Mouse (Mus musculus) midbrain, embryonic 11.5 days (tissue): ENCODE data around the gene Rtl10. TPM values are rescaled to one million over a fixed set of nuclear protein-coding genes. Genes with fewer than 3 reads are reported as not detected.
A peak's percentile ranks its signal among the peaks of the same experiment; 100 is the strongest.

ENCODE experiments used
- ATAC-seq: fragments of 200-750 bp; cut with Nextera tagmentation; 2 replicates; pipeline ENCODE4 v1.8.0; 2017; ENCODE audit warnings: moderate TSS enrichment, moderate library complexity; ENCODE audit not compliant: low FRiP score
- DNase-seq: peaks from one replicate; pipeline ENCODE4 v3.0.0; 2015; ENCODE audit warnings: low spot score; ENCODE audit errors: missing footprints
- H3K27ac ChIP-seq: fragments of 300-500 bp; sonication (generic); 2 replicates; pipeline ENCODE4 v1.5.1; 2014; ENCODE audit warnings: low read depth, low read length
- H3K27me3 ChIP-seq: fragments of 300-500 bp; sonication (generic); 2 replicates; pipeline ENCODE4 v1.6.1; 2014; ENCODE audit warnings: mild to moderate bottlenecking, low read length, moderate library complexity, mixed read lengths; ENCODE audit not compliant: control insufficient read depth, insufficient read depth
- H3K36me3 ChIP-seq: fragments of 300-500 bp; sonication (generic); 2 replicates; pipeline ENCODE4 v1.6.1; 2014; ENCODE audit warnings: mild to moderate bottlenecking, low read length, moderate library complexity, mixed read lengths; ENCODE audit not compliant: control insufficient read depth, insufficient read depth
- H3K4me1 ChIP-seq: fragments of 300-500 bp; sonication (generic); 2 replicates; pipeline ENCODE4 v1.6.1; 2014; ENCODE audit warnings: low read length; ENCODE audit not compliant: control insufficient read depth, insufficient read depth
- H3K4me2 ChIP-seq: fragments of 300-500 bp; sonication (generic); 2 replicates; pipeline ENCODE4 v1.6.1; 2014; ENCODE audit warnings: mild to moderate bottlenecking, moderate library complexity
- H3K4me3 ChIP-seq: fragments of 300-500 bp; sonication (generic); 2 replicates; pipeline ENCODE4 v1.5.1; 2014; ENCODE audit warnings: low read depth, low read length
- H3K9ac ChIP-seq: fragments of 300-500 bp; sonication (generic); 2 replicates; pipeline ENCODE4 v1.6.1; 2014; ENCODE audit warnings: low read length
- H3K9me3 ChIP-seq: fragments of 300-500 bp; sonication (generic); 2 replicates; pipeline ENCODE4 v1.6.1; 2016; ENCODE audit warnings: low read length; ENCODE audit not compliant: control insufficient read depth
- WGBS: fragments of 180-500 bp; shearing (Covaris S2); extraction: QIAGEN DNeasy Blood & Tissue Kit; methylation state at CpG from one replicate; pipeline ENCODE4 v1.1.7; 2014; 5-methylcytosine and 5-hydroxymethylcytosine counted together
- polyA plus RNA-seq: library from polyadenylated mRNA; unstranded; fragments of >200 nt; fragmentation: Nextera tagmentation; extraction: Ambion mirVana; gene quantifications from 2 replicates; pipeline ENCODE4 v1.2.1, GENCODE M21; 2014

Rtl10 gene
- polyA plus RNA-seq, 1 experiment from 2014 or later, result 2.0 TPM

GRCm38 (mm10) chr16:18460826-18461225 lies 37.9 kb upstream of the Rtl10 start:
- no peaks in the 10 kb centered on the region for H3K27me3 ChIP-seq

GRCm38 (mm10) chr16:18462031-18462430 lies 36.7 kb upstream of the Rtl10 start:
- Histone ChIP-seq H3K9me3 (no peaks in the 10 kb centered on the region), H3K4me1 (peaks cover 17% of the 10 kb centered on the region), H3K4me3 (no peak overlapping the region), H3K9ac (no peak overlapping the region), H3K36me3 (no peaks in the 10 kb centered on the region), H3K27ac (no peak overlapping the region), H3K4me2 (no peak overlapping the region), H3K27me3 (no peaks in the 10 kb centered on the region)
- ATAC-seq (no peak), DNase-seq (peak; percentile 81)
- WGBS, result 53% methylated on average over 9 of the region's 9 CpGs

More at GRCm38 (mm10) chr16:18460826-18461225, 37.9 kb upstream of the Rtl10 start:
- no peak overlapping the region for H3K4me3 ChIP-seq
- H3K27ac ChIP-seq, result no peak overlapping the region
- ATAC-seq (no peak), DNase-seq (no peak)
- no peaks in the 10 kb centered on the region for H3K9me3 ChIP-seq
- no peak overlapping the region for H3K9ac ChIP-seq
- H3K4me1 ChIP-seq, result peaks cover 17% of the 10 kb centered on the region
- no peak overlapping the region for H3K4me2 ChIP-seq
- 92% methylated on average over 3 of the region's 3 CpGs for WGBS
- no peaks in the 10 kb centered on the region for H3K36me3 ChIP-seq

GRCm38 (mm10) chr16:18462598-18462997 lies 36.1 kb upstream of the Rtl10 start:
- DNase-seq, result peak; percentile 41
- Histone ChIP-seq H3K4me2 (no peak overlapping the region), H3K4me1 (peaks cover 17% of the 10 kb centered on the region), H3K4me3 (no peak overlapping the region), H3K9ac (no peak overlapping the region), H3K27me3 (no peaks in the 10 kb centered on the region), H3K9me3 (no peaks in the 10 kb centered on the region), H3K36me3 (no peaks in the 10 kb centered on the region), H3K27ac (no peak overlapping the region)
- ATAC-seq, result no peak
- 60% methylated on average over 8 of the region's 8 CpGs for WGBS

- WGBS, result 72% methylated on average over 3 of the region's 3 CpGs
- peak; percentile 54 for DNase-seq
- Histone ChIP-seq H3K9ac (no peak overlapping the region), H3K4me2 (no peak overlapping the region), H3K4me1 (peaks cover 11% of the 10 kb centered on the region), H3K36me3 (peaks cover 2% of the 10 kb centered on the region; the same call in 1 of the 2 replicates), H3K9me3 (no peaks in the 10 kb centered on the region), H3K4me3 (no peak overlapping the region), H3K27me3 (no peaks in the 10 kb centered on the region), H3K27ac (no peak overlapping the region)
- ATAC-seq, result no peak
Measured at GRCm38 (mm10) chr16:18464271-18464670, 34.4 kb upstream of the Rtl10 start.

DNA sequence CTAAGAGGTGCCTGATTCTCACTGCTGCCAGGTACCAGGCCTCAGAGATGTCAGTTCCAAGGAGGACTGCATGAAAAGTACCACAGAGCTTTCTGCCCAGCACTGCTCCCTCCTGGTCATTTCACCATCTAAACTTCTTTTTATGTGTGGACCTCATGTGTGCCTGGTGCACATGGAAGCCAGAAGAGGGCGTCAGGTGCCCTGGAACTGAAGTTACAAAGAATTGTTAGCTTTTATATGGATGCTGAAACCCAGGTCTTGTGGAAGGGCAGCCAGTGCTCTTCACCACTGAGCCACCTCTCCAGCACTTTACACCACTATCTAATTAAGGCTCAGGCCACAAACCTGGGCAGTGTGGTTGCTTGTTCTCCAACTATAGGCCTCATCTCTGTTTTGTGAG lies 27.9 kb upstream of the Rtl10 start:
- DNase-seq (peak; percentile 61), ATAC-seq (no peak)
- WGBS, result 35% methylated on average over 1 of the region's 1 CpGs
- Histone ChIP-seq H3K27ac (no peak overlapping the region), H3K27me3 (no peaks in the 10 kb centered on the region), H3K4me3 (no peak overlapping the region), H3K4me2 (no peak overlapping the region), H3K36me3 (peaks cover 2% of the 10 kb centered on the region; the same call in 1 of the 2 replicates), H3K4me1 (no peaks in the 10 kb centered on the region), H3K9ac (no peak overlapping the region), H3K9me3 (no peaks in the 10 kb centered on the region)

DNA sequence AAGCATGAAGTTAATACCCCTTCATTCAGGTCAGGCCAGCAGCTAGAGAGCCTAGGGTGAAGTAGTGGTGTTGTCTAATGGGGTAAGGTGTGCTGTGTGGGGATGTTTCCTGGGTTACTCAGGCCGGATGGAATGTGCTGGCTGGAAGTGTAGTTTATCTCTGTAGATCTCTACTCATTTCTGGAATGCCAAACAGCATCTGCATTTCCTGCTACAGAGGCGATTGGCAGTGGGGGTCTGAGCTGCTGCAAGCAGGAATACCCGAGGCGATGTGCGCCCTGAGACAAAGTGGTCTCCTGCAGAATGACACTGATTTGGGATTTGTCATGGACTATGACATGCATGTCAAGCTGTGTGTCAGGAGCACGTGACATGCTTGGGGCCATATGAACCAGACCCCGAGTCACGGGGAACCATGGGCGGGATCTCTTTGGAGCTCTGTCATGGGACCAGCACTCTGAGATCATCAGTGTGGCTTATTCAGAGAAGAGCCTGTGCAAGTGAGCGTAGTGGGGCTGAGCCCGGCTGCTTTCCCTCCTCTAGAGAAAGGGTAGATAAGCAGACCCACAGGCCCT lies 27.2 kb upstream of the Rtl10 start:
- peaks cover 2% of the 10 kb centered on the region; the same call in 1 of the 2 replicates for H3K36me3 ChIP-seq
- no peak overlapping the region for H3K4me3 ChIP-seq
- H3K27me3 ChIP-seq, result no peaks in the 10 kb centered on the region
- no peak overlapping the region for H3K9ac ChIP-seq
- ATAC-seq (no peak), DNase-seq (peak; percentile 44)
- H3K4me2 ChIP-seq, result no peak overlapping the region
- H3K9me3 ChIP-seq, result no peaks in the 10 kb centered on the region
- H3K27ac ChIP-seq, result no peak overlapping the region
- H3K4me1 ChIP-seq, result no peaks in the 10 kb centered on the region
- whole genome bisulfite sequencing, result 88% methylated on average over 11 of the region's 11 CpGs

GRCm38 (mm10) chr16:18471976-18472375 lies 26.7 kb upstream of the Rtl10 start:
- DNase-seq, result peak; percentile 70
- H3K4me3 ChIP-seq, result no peak overlapping the region
- no peak for ATAC-seq
- no peaks in the 10 kb centered on the region for H3K9me3 ChIP-seq
- peaks cover 2% of the 10 kb centered on the region; the same call in 1 of the 2 replicates for H3K36me3 ChIP-seq
- no peak overlapping the region for H3K9ac ChIP-seq
- no peaks in the 10 kb centered on the region for H3K27me3 ChIP-seq
- H3K4me2 ChIP-seq, result no peak overlapping the region
- WGBS, result 80% methylated on average over 6 of the region's 6 CpGs
- no peaks in the 10 kb centered on the region for H3K4me1 ChIP-seq
- no peak overlapping the region for H3K27ac ChIP-seq

GRCm38 (mm10) chr16:18472416-18472815 lies 26.3 kb upstream of the Rtl10 start:
- DNase-seq, result peak; percentile 51
- no peak overlapping the region for H3K4me2 ChIP-seq
- no peak overlapping the region for H3K9ac ChIP-seq
- H3K36me3 ChIP-seq, result peaks cover 2% of the 10 kb centered on the region; the same call in 1 of the 2 replicates
- H3K27ac ChIP-seq, result no peak overlapping the region
- no peak for ATAC-seq
- no peaks in the 10 kb centered on the region for H3K27me3 ChIP-seq
- no peaks in the 10 kb centered on the region for H3K9me3 ChIP-seq
- H3K4me1 ChIP-seq, result no peaks in the 10 kb centered on the region
- 69% methylated on average over 4 of the region's 4 CpGs for WGBS
- H3K4me3 ChIP-seq, result no peak overlapping the region

DNA sequence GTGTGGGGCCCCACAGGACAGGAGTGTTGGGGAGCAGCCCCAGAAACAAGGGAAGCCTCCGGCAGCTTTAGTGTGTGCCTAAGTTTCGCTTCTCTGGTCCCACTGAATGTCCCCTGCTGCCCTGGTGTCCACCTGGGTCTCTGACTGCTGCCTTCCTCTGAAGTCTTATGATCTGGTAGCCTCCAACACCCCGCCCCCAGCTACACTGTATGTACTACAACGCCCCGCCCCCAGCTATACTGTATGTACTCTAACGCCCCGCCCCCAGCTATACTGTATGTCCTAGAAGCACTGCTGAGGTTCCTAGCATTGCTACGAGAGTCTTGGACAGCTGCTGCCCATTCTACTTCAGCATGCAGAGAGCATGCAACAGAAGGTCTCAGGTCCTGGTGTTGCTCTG lies 25.7 kb upstream of the Rtl10 start:
- no peak overlapping the region for H3K27ac ChIP-seq
- no peak for ATAC-seq
- peak; percentile 31 for DNase-seq
- no peaks in the 10 kb centered on the region for H3K27me3 ChIP-seq
- no peak overlapping the region for H3K4me2 ChIP-seq
- no peaks in the 10 kb centered on the region for H3K4me1 ChIP-seq
- peaks cover 2% of the 10 kb centered on the region; the same call in 1 of the 2 replicates for H3K36me3 ChIP-seq
- H3K9me3 ChIP-seq, result no peaks in the 10 kb centered on the region
- no peak overlapping the region for H3K4me3 ChIP-seq
- no peak overlapping the region for H3K9ac ChIP-seq
- WGBS, result 93% methylated on average over 8 of the region's 8 CpGs
